8 mouse cellular contexts compared by ENCODE assay signal in genomic region chr15:41155169-41155638, GRCm38 (mm10).
DNase-seq lines count a peak whose midpoint lies in the region; ATAC-seq and TF ChIP-seq lines count a peak whose summit lies in the region.

No protein-coding gene starts in this region.

- TF ChIP-seq CTCF in lung, embryonic 14.5 days (IDR thresholded peaks at IDR 0.05; ENCODE audit: low read depth) = no peak

- WGBS in lung, embryonic 14.5 days = 8% methylated on average over 16 of the region's 16 CpGs
- WGBS in limb, embryonic 11.5 days = 7% methylated on average over 16 of the region's 16 CpGs
- WGBS in neural tube, embryonic 11.5 days = 12% methylated on average over 16 of the region's 16 CpGs

- peak overlapping the region; percentile 15; the same call in 1 of the 2 replicates for H3K4me3 ChIP-seq in lung, embryonic 14.5 days (ENCODE audit: low read depth, low read length)
- H3K4me3 ChIP-seq in limb, embryonic 11.5 days (ENCODE audit: low read depth, low read length) = no peak overlapping the region
- H3K4me3 ChIP-seq in neural tube, embryonic 11.5 days (ENCODE audit: low read depth, low read length) = 0 out of 2 replicates have a peak overlapping the region, but pooled peaks have one; percentile 2

- H3K9ac ChIP-seq in lung, embryonic 14.5 days = peak overlapping the region; percentile 37
- no peak overlapping the region for H3K9ac ChIP-seq in limb, embryonic 11.5 days (ENCODE audit: low read length)
- peak overlapping the region; percentile 32 for H3K9ac ChIP-seq in neural tube, embryonic 11.5 days (ENCODE audit: low read length)

- H3K27me3 ChIP-seq in lung, embryonic 14.5 days (ENCODE audit: insufficient read depth, low read length) = no peaks in the 10 kb centered on the region
- no peaks in the 10 kb centered on the region for H3K27me3 ChIP-seq in limb, embryonic 11.5 days (ENCODE audit: control insufficient read depth, insufficient read depth, low read length)
- no peaks in the 10 kb centered on the region for H3K27me3 ChIP-seq in neural tube, embryonic 11.5 days (ENCODE audit: control insufficient read depth, insufficient read depth, low read length)

- peak overlapping the region; percentile 63 for H3K27ac ChIP-seq in lung, embryonic 14.5 days (ENCODE audit: low read depth)
- H3K27ac ChIP-seq in limb, embryonic 11.5 days (replicated peaks; ENCODE audit: low read depth, low read length) = no peak overlapping the region
- no peak overlapping the region for H3K27ac ChIP-seq in neural tube, embryonic 11.5 days (ENCODE audit: low read depth, low read length)

- no peaks in the 10 kb centered on the region for H3K9me3 ChIP-seq in lung, embryonic 14.5 days (ENCODE audit: low read depth, low read length)
- no peaks in the 10 kb centered on the region for H3K9me3 ChIP-seq in limb, embryonic 11.5 days (ENCODE audit: control insufficient read depth, low read length)
- H3K9me3 ChIP-seq in neural tube, embryonic 11.5 days (ENCODE audit: control insufficient read depth, low read length) = no peaks in the 10 kb centered on the region

- DNase-seq in lung, embryonic 14.5 days = peak; percentile 63
- DNase-seq in lung, adult 18-20 months = no peak
- DNase-seq in embryo, embryonic 9.5 days (ENCODE audit: extremely low spot score) = peak; percentile 40
- peak; percentile 55 for DNase-seq in limb, embryonic 11.5 days (ENCODE audit: low spot score)
- DNase-seq in neural tube, embryonic 11.5 days (ENCODE audit: low spot score) = peak; percentile 40
- DNase-seq in spleen, postnatal 4 days (ENCODE audit: low spot score in 2 of 2) = no peak
- DNase-seq in urinary bladder, adult 18-20 months (ENCODE audit: low spot score in 2 of 2) = no peak

- H3K36me3 ChIP-seq in lung, embryonic 14.5 days (ENCODE audit: insufficient read depth) = no peaks in the 10 kb centered on the region
- no peaks in the 10 kb centered on the region for H3K36me3 ChIP-seq in limb, embryonic 11.5 days (ENCODE audit: control insufficient read depth, insufficient read depth, low read length)
- no peaks in the 10 kb centered on the region for H3K36me3 ChIP-seq in neural tube, embryonic 11.5 days (ENCODE audit: control insufficient read depth, insufficient read depth, low read length)

- peak; percentile 85 for ATAC-seq in lung, embryonic 14.5 days (ENCODE audit: insufficient read depth)
- peak; percentile 54 to 62; a peak in 3 of 4 replicates for ATAC-seq in hematopoietic stem cell, adult 5-6 weeks (replicated peaks in 1 of 2; ENCODE audit: insufficient read depth in 1 of 2, low FRiP score in 2 of 2, low TSS enrichment in 1 of 2, low read depth in 1 of 2, poor library complexity in 2 of 2, severe bottlenecking in 2 of 2)
- peak; percentile 81 for ATAC-seq in limb, embryonic 11.5 days (ENCODE audit: insufficient number of reproducible peaks, low FRiP score, low TSS enrichment, low read depth)
- peak; percentile 23; the same call in 1 of the 2 replicates for ATAC-seq in neural tube, embryonic 11.5 days (ENCODE audit: insufficient read depth, low FRiP score, low TSS enrichment)

- 0 out of 2 replicates have a peak, but pooled peaks cover 7% of the 10 kb centered on the region for H3K4me1 ChIP-seq in lung, embryonic 14.5 days (ENCODE audit: insufficient read depth)
- H3K4me1 ChIP-seq in limb, embryonic 11.5 days (ENCODE audit: control insufficient read depth, insufficient read depth, low read length) = no peaks in the 10 kb centered on the region
- peaks cover 3% of the 10 kb centered on the region; the same call in 1 of the 2 replicates for H3K4me1 ChIP-seq in neural tube, embryonic 11.5 days (ENCODE audit: control insufficient read depth, insufficient read depth, low read length)

- H3K4me2 ChIP-seq in lung, embryonic 14.5 days = peak overlapping the region; percentile 59
- H3K4me2 ChIP-seq in limb, embryonic 11.5 days (ENCODE audit: low read depth, severe bottlenecking) = peak overlapping the region; percentile 39
- H3K4me2 ChIP-seq in neural tube, embryonic 11.5 days (ENCODE audit: low read depth) = peak overlapping the region; percentile 35

Comparison
In these comparisons a context has a peak if more than half of its experiments do, and no peak if none do; other contexts are left out.
1. DNase-seq: peak in lung, embryonic 14.5 days (single experiment), embryo, embryonic 9.5 days (single experiment), limb, embryonic 11.5 days (single experiment) and neural tube, embryonic 11.5 days (single experiment); none in lung, adult 18-20 months (0 of 2), spleen, postnatal 4 days (0 of 2) and urinary bladder, adult 18-20 months (0 of 2).
2. ATAC-seq: peak in every context shown above with its lines; median percentile 85 in lung, embryonic 14.5 days; 81 in limb, embryonic 11.5 days; 58 in hematopoietic stem cell, adult 5-6 weeks; 23 in neural tube, embryonic 11.5 days.
3. Peak in every context shown above with its lines, with median percentiles within 50 percentile points of each other: H3K4me2 ChIP-seq.